Comparison of ENCODE assay signal across 7 mouse cellular contexts in the genomic region with DNA sequence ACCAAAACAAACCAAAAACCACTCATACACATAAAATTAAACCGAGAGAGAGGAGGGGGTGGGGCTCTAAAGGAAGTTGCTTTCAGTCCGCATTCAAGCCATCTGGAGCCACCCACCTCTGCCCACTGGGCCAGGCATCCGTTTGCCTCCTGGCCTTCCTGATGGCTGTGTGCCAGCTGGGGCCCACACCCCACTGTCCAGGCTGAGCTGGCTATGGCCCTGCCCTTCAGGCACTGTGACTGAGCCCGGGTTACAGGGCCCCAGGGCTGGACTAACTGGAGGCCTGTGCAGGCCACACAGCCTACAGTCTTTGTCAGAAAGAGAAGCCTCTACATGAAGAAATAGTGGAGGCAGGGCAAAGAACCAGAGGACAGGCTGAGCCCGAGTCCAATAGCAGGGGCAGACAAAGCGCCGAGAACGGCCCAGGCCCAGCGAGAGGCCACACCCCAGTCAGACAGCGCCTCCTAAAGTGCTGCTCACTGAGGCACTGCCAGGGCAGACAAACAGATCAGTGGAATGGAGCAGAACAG. TPM values are rescaled to one million over a fixed set of nuclear protein-coding genes. Genes with fewer than 3 reads are reported as not detected.
A peak's percentile ranks its signal among the peaks of the same experiment; 100 is the strongest.
DNase-seq lines count a peak whose midpoint lies in the region; ATAC-seq and TF ChIP-seq lines count a peak whose summit lies in the region.

No protein-coding gene starts in this region.

- no peaks in the 10 kb centered on the region for H3K9me3 ChIP-seq in heart, embryonic 16.5 days (replicated peaks; ENCODE audit: control insufficient read depth, low read length)
- H3K9me3 ChIP-seq in limb, embryonic 10.5 days (replicated peaks): no peaks in the 10 kb centered on the region
- no peaks in the 10 kb centered on the region for H3K9me3 ChIP-seq in stomach, postnatal 0 days (ENCODE audit: control insufficient read depth, low read length)

- no peak overlapping the region for H3K4me3 ChIP-seq in heart, embryonic 16.5 days (ENCODE audit: low read length)
- no peak overlapping the region for H3K4me3 ChIP-seq in limb, embryonic 10.5 days
- no peak overlapping the region for H3K4me3 ChIP-seq in stomach, postnatal 0 days (ENCODE audit: low read depth, low read length)

- no peaks in the 10 kb centered on the region for H3K27me3 ChIP-seq in heart, embryonic 16.5 days (ENCODE audit: control insufficient read depth, insufficient read depth, low read length)
- no peaks in the 10 kb centered on the region for H3K27me3 ChIP-seq in limb, embryonic 10.5 days (ENCODE audit: low read depth, poor library complexity, severe bottlenecking)
- H3K27me3 ChIP-seq in stomach, postnatal 0 days (ENCODE audit: control insufficient read depth, insufficient read depth, low read length): no peaks in the 10 kb centered on the region

- ATAC-seq in heart, embryonic 16.5 days (replicated peaks; ENCODE audit: extremely low read depth, insufficient read depth, low FRiP score): peak; percentile 37; the same call in 1 of the 2 replicates
- peak; percentile 83 for ATAC-seq in megakaryocyte-erythroid progenitor cell, adult 5-6 weeks (replicated peaks; ENCODE audit: low FRiP score, low TSS enrichment, poor library complexity, severe bottlenecking)
- peak; percentile 88 for ATAC-seq in stomach, postnatal 0 days (ENCODE audit: low FRiP score, low TSS enrichment)

- peak overlapping the region; percentile 67 for H3K27ac ChIP-seq in heart, embryonic 16.5 days (ENCODE audit: low read length)
- H3K27ac ChIP-seq in limb, embryonic 10.5 days: peak overlapping the region; percentile 83
- peak overlapping the region; percentile 61 for H3K27ac ChIP-seq in stomach, postnatal 0 days (replicated peaks)

- peak overlapping the region; percentile 49 for H3K9ac ChIP-seq in heart, embryonic 16.5 days (ENCODE audit: low read length)
- H3K9ac ChIP-seq in stomach, postnatal 0 days (ENCODE audit: low read length): no peak overlapping the region

- no peaks in the 10 kb centered on the region for H3K36me3 ChIP-seq in heart, embryonic 16.5 days (ENCODE audit: control insufficient read depth, insufficient read depth)
- H3K36me3 ChIP-seq in limb, embryonic 10.5 days: no peaks in the 10 kb centered on the region
- no peaks in the 10 kb centered on the region for H3K36me3 ChIP-seq in stomach, postnatal 0 days (ENCODE audit: control insufficient read depth, insufficient read depth, low read length)

- 54% methylated on average over 10 of the region's 10 CpGs for WGBS in heart, embryonic 16.5 days
- WGBS in limb, embryonic 10.5 days: 74% methylated on average over 10 of the region's 10 CpGs
- 43% methylated on average over 10 of the region's 10 CpGs for WGBS in stomach, postnatal 0 days

- DNase-seq in CD4-positive, CD25-positive, alpha-beta regulatory T cell, adult 2 months (ENCODE audit: low read depth, low spot score): peak; percentile 52
- DNase-seq in Muller cell, postnatal 12 days (ENCODE audit: inconsistent ontology term): peak; percentile 79
- DNase-seq in limb, embryonic 10.5 days (ENCODE audit: low spot score): no peak
- peak; percentile 90 for DNase-seq in stomach, postnatal 0 days (ENCODE audit: low spot score)
- DNase-seq in layer of hippocampus, postnatal 10 days (ENCODE audit: low spot score in 2 of 2): no peak

- H3K4me1 ChIP-seq in heart, embryonic 16.5 days (ENCODE audit: control insufficient read depth, insufficient read depth, low read length): peaks cover 18% of the 10 kb centered on the region
- peaks cover 36% of the 10 kb centered on the region for H3K4me1 ChIP-seq in limb, embryonic 10.5 days
- H3K4me1 ChIP-seq in stomach, postnatal 0 days (replicated peaks; ENCODE audit: control insufficient read depth, insufficient read depth): peaks cover 6% of the 10 kb centered on the region

- TF ChIP-seq EP300 in stomach, postnatal 0 days (optimal IDR thresholded peaks at IDR 0.05): no peak

- H3K4me2 ChIP-seq in heart, embryonic 16.5 days (ENCODE audit: low read depth, low read length): no peak overlapping the region; the same call in 1 of the 2 replicates
- H3K4me2 ChIP-seq in stomach, postnatal 0 days (replicated peaks; ENCODE audit: low read depth): no peak overlapping the region

- peak; percentile 51 for TF ChIP-seq CTCF in stomach, postnatal 0 days (IDR thresholded peaks at IDR 0.05; ENCODE audit: low read depth)

RNA-seq across cellular contexts. Expression of gene Capn5, which starts 13.0 kb away (rescaled TPM):
- 5.0 and 7.4 TPM in 2 replicates for polyA plus RNA-seq in heart, embryonic 16.5 days (2015; fragmentation: Nextera tagmentation; extraction: Ambion mirVana)
- polyA plus RNA-seq in limb, embryonic 10.5 days (2016; fragmentation: Nextera tagmentation; extraction: Ambion mirVana): 3.4 and 4.5 TPM in 2 replicates
- 7.5 and 8.3 TPM in 2 replicates for total RNA-seq in megakaryocyte-erythroid progenitor cell, adult 5-6 weeks (2014; fragmentation: Nextera tagmentation)
- total RNA-seq in megakaryocyte-erythroid progenitor cell, adult 5-6 weeks (2017): 5.6 and 5.9 TPM in 2 replicates
- 13.2 and 16.6 TPM in 2 replicates for polyA plus RNA-seq in stomach, postnatal 0 days (2015; fragmentation: Nextera tagmentation; extraction: Ambion mirVana)
- 10 to 100 TPM; 55.9 to 61.7 TPM for total RNA-seq in layer of hippocampus, postnatal 10 days (2021)

RNA-seq across cellular contexts. Expression of gene Omp, which starts 19.8 kb away (rescaled TPM):
- 0.17 and 0.26 TPM in 2 replicates for polyA plus RNA-seq in heart, embryonic 16.5 days (2015; fragmentation: Nextera tagmentation; extraction: Ambion mirVana)
- 0.13 TPM in 2 replicates for polyA plus RNA-seq in limb, embryonic 10.5 days (2016; fragmentation: Nextera tagmentation; extraction: Ambion mirVana)
- total RNA-seq in megakaryocyte-erythroid progenitor cell, adult 5-6 weeks (2014; fragmentation: Nextera tagmentation): 0.63 and 0.82 TPM in 2 replicates
- total RNA-seq in megakaryocyte-erythroid progenitor cell, adult 5-6 weeks (2017): not detected in 2 replicates
- 0.57 and 0.65 TPM in 2 replicates for polyA plus RNA-seq in stomach, postnatal 0 days (2015; fragmentation: Nextera tagmentation; extraction: Ambion mirVana)
- 1 to 10 TPM; 1.5 to 1.8 TPM for total RNA-seq in layer of hippocampus, postnatal 10 days (2021)

RNA-seq across cellular contexts. Expression of gene B3gnt6, which starts 34.2 kb away (rescaled TPM):
- 0.17 and 0.24 TPM in 2 replicates for polyA plus RNA-seq in heart, embryonic 16.5 days (2015; fragmentation: Nextera tagmentation; extraction: Ambion mirVana)
- not detected in 2 replicates for polyA plus RNA-seq in limb, embryonic 10.5 days (2016; fragmentation: Nextera tagmentation; extraction: Ambion mirVana)
- total RNA-seq in megakaryocyte-erythroid progenitor cell, adult 5-6 weeks (2014; fragmentation: Nextera tagmentation): not detected in 2 replicates
- total RNA-seq in megakaryocyte-erythroid progenitor cell, adult 5-6 weeks (2017): not detected in 2 replicates
- 0.23 and 0.25 TPM in 2 replicates for polyA plus RNA-seq in stomach, postnatal 0 days (2015; fragmentation: Nextera tagmentation; extraction: Ambion mirVana)
- under 1 TPM in 1 of 2 experiments, not detected in 1; 0.22 TPM for total RNA-seq in layer of hippocampus, postnatal 10 days (2021)

RNA-seq across cellular contexts. Expression of gene Myo7a, which starts 45.7 kb away (rescaled TPM):
- polyA plus RNA-seq in heart, embryonic 16.5 days (2015; fragmentation: Nextera tagmentation; extraction: Ambion mirVana): 4.8 and 6.5 TPM in 2 replicates
- polyA plus RNA-seq in limb, embryonic 10.5 days (2016; fragmentation: Nextera tagmentation; extraction: Ambion mirVana): 18.6 and 19.1 TPM in 2 replicates
- total RNA-seq in megakaryocyte-erythroid progenitor cell, adult 5-6 weeks (2014; fragmentation: Nextera tagmentation): 2.3 and 6.1 TPM in 2 replicates
- total RNA-seq in megakaryocyte-erythroid progenitor cell, adult 5-6 weeks (2017): 1.9 and 10.8 TPM in 2 replicates
- polyA plus RNA-seq in stomach, postnatal 0 days (2015; fragmentation: Nextera tagmentation; extraction: Ambion mirVana): 2.1 and 2.4 TPM in 2 replicates
- total RNA-seq in layer of hippocampus, postnatal 10 days (2021): 10 to 100 TPM; 15.1 to 17.0 TPM

Comparison
In these comparisons a context has a peak if more than half of its experiments do, and no peak if none do; other contexts are left out.
1. DNase-seq: peak in CD4-positive, CD25-positive, alpha-beta regulatory T cell, adult 2 months (single experiment), Muller cell, postnatal 12 days (single experiment) and stomach, postnatal 0 days (single experiment); none in limb, embryonic 10.5 days (single experiment) and layer of hippocampus, postnatal 10 days (0 of 2).
2. ATAC-seq: peak in every context shown above with its lines; median percentile 88 in stomach, postnatal 0 days; 83 in megakaryocyte-erythroid progenitor cell, adult 5-6 weeks; 37 in heart, embryonic 16.5 days.
3. Peak in every context shown above with its lines, with median percentiles within 50 percentile points of each other: H3K27ac ChIP-seq.